Mouse (Mus musculus): ENCODE measurements around the gene Tmc2.

The Tmc2 gene

GRCm38 (mm10) chr2:130296134-130296745, 101.2 kb downstream of the Tmc2 start:
- no peak for DNase-seq (ENCODE audit: extremely low spot score)

- DNase-seq (ENCODE audit: extremely low spot score): no peak
Observed at GRCm38 (mm10) chr2:130297580-130297979, 102.6 kb downstream of the Tmc2 start.

GRCm38 (mm10) chr2:130303014-130303413, 108.0 kb downstream of the Tmc2 start:
- no peak for DNase-seq (ENCODE audit: extremely low spot score)
